Mouse (Mus musculus) G1E-ER4 (cell line): ENCODE results near the gene Fcor. TPM values are rescaled to one million over a fixed set of nuclear protein-coding genes. Genes with fewer than 3 reads are reported as not detected.

ENCODE experiments used
- GATA1 ChIP-seq: IDR thresholded peaks from one replicate; pipeline ENCODE4 v1.8.0; 2012; ENCODE audit warnings: low read length, inconsistent platforms
- polyA plus RNA-seq: library from polyadenylated mRNA; stranded (reverse); fragments of >175 nt; gene quantifications from 2 replicates; pipeline ENCODE4 v1.2.3, GENCODE M21; 2012

The Fcor gene
- polyA plus RNA-seq, 1 experiment = not detected

DNA sequence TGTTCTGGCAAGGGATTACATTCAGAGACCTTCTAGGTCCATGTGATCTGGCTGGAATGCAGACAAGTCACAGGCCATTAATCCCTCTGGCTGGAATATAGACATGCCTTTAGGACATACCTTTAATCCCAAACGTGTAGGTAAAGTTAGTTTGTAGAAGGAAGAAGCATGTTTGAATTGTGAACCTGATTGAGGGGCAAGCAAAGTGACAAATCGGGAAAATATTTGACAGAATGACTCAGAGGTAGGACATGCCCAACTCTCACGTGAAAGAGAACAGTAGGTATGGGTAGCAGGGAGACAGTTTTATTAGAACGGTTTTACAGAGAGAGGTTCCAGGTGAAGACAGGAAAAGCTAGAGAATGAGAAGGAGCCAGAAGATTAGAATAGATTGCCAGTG is 24.6 kb downstream of the Fcor start:
- TF ChIP-seq GATA1 = no peak

DNA sequence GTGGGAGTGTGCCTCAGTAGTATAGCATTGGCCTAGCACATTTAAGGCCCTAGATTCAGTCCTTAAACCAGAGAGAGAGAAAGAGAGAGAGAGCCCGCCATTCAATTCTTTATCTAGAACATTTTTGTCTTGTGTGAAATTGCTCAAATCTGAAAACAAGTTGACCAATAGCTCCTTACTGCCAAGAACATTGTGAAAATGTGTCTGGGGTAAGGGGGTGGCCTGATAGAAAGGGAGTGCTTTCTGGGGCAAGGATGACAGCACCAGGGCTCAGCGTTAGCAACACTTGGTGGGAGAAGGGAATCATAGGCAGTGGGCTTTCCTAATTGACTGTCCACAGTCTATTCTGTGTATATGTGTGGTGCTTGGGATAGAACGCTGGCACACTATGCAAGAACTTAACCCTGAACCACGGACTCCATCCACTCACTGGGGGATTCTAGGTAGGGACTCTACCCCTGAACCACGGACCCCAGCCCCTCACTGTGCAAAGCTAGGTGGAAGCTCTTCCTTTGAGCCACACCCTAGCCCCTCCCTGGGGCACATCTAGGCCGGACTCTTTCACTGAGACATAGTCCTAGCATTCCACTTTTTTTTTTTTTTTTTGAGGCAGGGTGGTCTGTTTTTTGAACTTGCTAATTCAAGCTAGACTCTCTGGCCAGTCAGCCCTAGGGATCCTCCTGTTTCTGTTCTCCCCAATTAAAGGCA is 25.2 kb downstream of the Fcor start:
- TF ChIP-seq GATA1 = no peak

DNA sequence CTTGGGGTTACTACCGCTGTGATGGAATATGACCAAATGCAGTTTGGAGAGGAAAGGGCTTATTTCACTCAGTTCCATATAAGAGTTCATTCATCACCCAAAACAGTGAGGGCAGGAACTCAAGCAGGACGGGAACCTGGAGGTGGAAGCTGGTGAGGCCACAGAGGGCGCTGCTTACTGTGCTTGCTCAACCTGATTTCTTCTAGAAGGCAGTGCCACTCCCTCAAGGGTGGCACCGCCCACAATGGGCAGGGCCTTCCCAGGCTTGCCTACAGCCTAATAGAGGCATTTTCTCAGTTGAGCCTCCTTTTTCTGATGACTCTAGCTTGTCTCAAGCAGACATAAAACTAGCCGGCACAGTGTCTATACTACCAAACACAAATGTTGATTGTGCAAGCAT is 26.4 kb downstream of the Fcor start:
- TF ChIP-seq GATA1 = no peak

DNA sequence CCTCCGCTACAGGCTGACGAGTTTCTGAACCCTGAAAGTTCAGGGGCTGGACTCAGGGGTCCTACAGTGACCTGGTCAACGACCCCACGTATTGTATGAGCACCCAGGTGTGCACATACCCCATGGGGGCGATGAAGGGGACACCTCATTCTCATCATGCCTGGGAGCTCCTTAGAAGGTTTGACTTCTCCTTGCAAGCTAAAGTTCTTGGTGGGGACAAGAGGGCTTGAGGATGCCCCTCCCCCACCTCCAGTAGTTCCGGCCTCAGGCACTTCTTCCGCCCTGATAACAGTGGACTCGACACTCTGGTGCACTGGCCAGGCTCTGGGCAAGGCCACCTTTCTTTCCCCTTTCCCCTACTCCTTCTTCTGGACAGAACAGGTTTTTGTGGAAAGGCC is 40.7 kb downstream of the Fcor start:
- TF ChIP-seq GATA1 = no peak

DNA sequence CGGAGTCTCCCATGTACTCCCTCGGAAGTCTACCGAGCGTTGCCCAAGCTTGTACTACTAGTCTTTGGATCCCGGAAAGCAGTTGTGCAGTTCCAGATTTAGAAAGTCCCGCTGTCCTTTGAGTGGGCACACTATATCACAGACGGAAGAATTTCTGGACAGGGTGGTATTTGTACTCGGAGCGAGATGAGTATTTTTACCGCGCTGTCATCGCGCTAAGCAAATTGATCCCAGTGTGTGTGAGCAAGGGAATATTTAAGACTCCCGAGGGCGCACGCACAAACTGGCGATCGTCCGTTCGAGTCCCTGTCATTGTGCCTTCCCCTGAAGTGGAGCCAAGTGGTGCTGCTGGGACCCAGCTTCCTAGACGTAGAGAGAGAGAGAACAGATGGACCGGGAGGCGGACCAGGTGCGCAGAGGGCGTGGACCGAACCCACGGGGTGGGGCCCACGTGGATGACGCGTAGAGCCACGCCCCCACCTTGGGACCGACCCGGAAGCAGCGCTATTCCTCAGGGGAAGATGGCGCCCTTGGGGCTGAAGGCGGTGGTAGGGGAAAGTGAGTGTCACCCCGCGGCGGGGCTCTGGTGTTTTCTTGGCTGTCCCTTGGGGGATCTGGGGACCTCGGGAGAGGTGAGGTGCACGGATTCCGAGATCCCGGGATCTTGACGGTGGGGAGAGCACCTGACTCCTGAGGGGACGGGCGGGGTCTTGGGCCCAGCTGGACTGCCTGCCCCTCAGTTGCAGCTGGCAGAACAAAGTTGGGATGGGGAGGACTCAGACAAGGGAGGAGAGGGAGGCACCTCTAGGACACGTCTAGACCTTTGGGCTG is 41.3 kb downstream of the Fcor start, which contains the start of gene Stxbp2:
Gene Stxbp2, plus strand, starts transcription at position 309 of the 831 bp plus-strand sequence.
- no peak for TF ChIP-seq GATA1

DNA sequence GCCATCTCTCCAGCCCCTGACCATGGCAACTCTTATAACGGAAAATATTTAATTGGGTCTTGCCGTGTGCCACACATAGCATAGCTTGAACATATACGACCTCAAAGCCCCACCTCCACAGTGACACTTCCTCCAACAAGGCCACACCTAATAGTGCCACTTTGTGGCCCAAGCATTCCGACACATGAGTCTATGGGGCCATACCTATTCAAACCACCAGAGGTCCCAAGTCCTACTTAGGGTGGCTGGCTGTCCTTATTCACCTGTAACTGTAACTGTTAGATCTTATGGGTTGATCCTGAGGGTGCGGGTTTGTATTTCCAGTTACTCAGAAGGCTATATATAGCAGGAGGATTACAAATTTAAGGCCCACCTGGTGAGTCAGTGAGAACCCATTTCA is 44.1 kb downstream of the Fcor start:
- no peak for TF ChIP-seq GATA1

DNA sequence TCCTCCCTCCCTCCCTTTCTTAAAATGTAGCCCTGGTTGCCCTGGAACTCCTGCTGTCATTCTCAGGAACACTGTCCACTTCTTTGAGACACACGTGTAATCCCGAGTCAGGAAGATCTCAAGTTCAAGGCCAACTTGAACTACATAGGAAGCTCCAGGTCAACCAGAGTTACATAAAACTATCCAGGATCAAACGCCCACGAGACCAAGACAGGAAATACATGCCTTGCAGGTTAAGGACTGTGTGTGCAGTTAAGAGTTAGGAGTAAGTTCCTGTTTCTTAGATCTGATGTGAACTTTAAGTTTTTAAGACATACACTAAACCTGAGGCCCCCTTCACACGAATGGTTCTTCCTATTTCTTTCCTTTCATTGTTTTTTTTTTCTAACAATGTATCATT is 45.2 kb downstream of the Fcor start:
- no peak for TF ChIP-seq GATA1

DNA sequence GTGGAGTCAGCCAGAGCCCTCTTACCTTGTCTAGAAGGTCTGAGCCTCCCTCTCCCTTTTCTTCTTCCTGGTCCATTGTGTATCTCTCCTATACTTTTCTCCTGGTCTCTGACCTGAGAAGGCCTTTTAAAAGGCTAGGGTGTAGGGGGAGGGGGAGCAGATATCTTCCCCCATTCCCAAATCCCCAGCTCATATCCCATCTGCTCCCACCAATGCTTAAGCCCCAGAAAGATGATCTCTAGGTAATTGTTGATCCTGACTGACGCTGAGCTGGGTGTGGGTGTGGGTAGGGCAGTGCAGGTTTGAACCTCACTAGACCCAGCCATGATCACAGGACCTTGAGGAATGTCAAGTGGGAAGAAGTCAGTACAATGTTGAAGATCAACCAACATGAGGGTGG is 46.7 kb downstream of the Fcor start, which contains the start of gene Pcp2:
Gene Pcp2, minus strand, starts transcription at position 101 of the 400 bp plus-strand sequence.
- TF ChIP-seq GATA1 = no peak

DNA sequence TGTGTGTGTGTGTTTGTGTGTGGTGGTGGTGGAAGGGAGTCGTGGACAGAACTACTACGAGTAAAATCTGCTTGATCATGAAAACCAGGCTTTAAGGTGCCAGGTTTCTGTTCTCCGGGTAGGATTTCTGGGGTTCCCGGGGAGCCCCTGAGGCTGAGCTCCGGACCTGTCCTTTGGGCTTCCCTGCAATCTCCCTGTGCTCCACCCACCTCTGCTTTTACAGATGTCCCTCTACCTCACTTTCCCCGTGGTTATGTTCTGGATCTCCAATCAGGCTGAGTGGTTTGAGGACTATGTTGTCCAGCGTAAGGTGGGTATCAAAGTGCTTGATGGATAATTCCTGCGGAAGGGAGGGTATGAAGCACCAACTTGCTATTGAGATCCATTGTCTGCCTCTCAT is 50.0 kb downstream of the Fcor start:
- no peak for TF ChIP-seq GATA1

DNA sequence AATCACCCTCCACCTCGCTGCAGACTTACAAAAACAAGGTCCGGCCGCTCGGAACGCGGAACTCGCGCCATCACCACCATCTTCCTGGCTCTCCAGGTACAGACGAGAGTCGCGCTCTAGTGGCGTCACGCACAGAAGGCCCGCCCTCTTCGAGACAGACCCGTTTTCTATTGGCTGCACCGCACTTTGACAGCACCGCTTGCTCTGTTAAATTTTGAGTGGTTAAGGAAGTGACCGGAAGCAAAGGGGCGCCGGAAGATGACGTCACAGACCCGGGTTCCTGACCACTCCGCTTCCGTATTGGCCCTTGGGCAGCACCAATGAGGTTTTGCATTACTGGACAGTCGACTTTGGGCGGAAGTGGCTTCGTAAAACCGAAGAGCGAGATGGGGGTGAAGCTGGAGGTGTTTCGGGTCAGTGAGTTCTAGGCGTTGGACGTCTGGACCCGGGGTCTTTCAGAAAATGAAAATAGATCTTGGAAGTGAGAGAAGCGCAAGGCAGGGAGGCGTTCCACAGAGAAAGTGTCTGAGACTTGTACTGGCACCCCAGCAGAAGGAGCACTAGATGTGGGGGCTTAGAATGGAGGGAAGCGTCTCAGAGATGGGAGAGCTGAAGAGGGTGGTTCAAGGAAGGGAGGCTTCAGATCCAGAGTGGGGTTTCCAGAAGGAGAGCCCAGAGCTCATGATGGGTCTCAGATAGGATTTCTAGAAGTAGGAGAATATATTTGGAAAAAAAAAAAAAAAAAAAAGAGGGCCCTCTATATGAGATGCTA is 50.8 kb downstream of the Fcor start, which contains the start of the genes Xab2 and Pet100:
Gene Xab2, minus strand, starts transcription at position 118 of the 772 bp plus-strand sequence.
Gene Pet100, plus strand, starts transcription at position 350 of the 772 bp plus-strand sequence.
- TF ChIP-seq GATA1 = no peak

Other genes with a start within 250 kb of the Fcor start
- 0.45 and 0.79 TPM in 2 replicates for gene Pex11g, start 204.7 kb downstream of the Fcor start, polyA plus RNA-seq
- 0.04 TPM in 1 of 2 replicates, not detected in the other for gene Tex45, start 201.5 kb downstream of the Fcor start, polyA plus RNA-seq
- 14.9 and 16.7 TPM in 2 replicates for gene Zfp358, start 179.2 kb downstream of the Fcor start, polyA plus RNA-seq
- gene Mcoln1, start 171.9 kb downstream of the Fcor start, polyA plus RNA-seq = 106 and 187 TPM in 2 replicates
- gene Pnpla6, start 157.0 kb downstream of the Fcor start, polyA plus RNA-seq = 23.2 and 24.6 TPM in 2 replicates
- not detected in 2 replicates for gene C330021F23Rik, start 104.4 kb downstream of the Fcor start, polyA plus RNA-seq
- not detected in 2 replicates for gene Camsap3, start 85.1 kb downstream of the Fcor start, polyA plus RNA-seq
- 38.8 and 51.5 TPM in 2 replicates for gene Xab2, start 51.0 kb downstream of the Fcor start, polyA plus RNA-seq
- gene Pet100, start 50.8 kb downstream of the Fcor start, polyA plus RNA-seq = 50.5 and 55.8 TPM in 2 replicates
- not detected in 2 replicates for gene Pcp2, start 46.8 kb downstream of the Fcor start, polyA plus RNA-seq
- 250 and 417 TPM in 2 replicates for gene Stxbp2, start 41.4 kb downstream of the Fcor start, polyA plus RNA-seq
- not detected in 2 replicates for gene Retn, start 16.6 kb downstream of the Fcor start, polyA plus RNA-seq
- not detected in 2 replicates for gene Mcemp1, start 6.6 kb downstream of the Fcor start, polyA plus RNA-seq
- gene Trappc5, start 3.9 kb upstream of the Fcor start, polyA plus RNA-seq = 22.4 and 25.8 TPM in 2 replicates
- gene Fcer2a, start 21.8 kb upstream of the Fcor start, polyA plus RNA-seq = not detected in 2 replicates
- gene Clec4g, start 48.3 kb upstream of the Fcor start, polyA plus RNA-seq = not detected in 2 replicates
- gene Cd209a, start 76.6 kb upstream of the Fcor start, polyA plus RNA-seq = not detected in 2 replicates
- gene Cd209e, start 181.9 kb upstream of the Fcor start, polyA plus RNA-seq = not detected in 2 replicates
- not detected in 2 replicates for gene Cd209d, start 206.2 kb upstream of the Fcor start, polyA plus RNA-seq